Mouse (Mus musculus) heart, embryonic 16.5 days (tissue): ENCODE measurements around the gene Ccdc14. TPM values are rescaled to one million over a fixed set of nuclear protein-coding genes. Genes with fewer than 3 reads are reported as not detected.

Experiments used
- ATAC-seq: fragments of 200-750 bp; cut with Nextera tagmentation; replicated peaks from 2 replicates; pipeline ENCODE4 v1.8.0; 2017; ENCODE audit warnings: moderate number of reproducible peaks; ENCODE audit not compliant: insufficient read depth, low FRiP score; ENCODE audit errors: extremely low read depth
- H3K27ac ChIP-seq: fragments of 300-500 bp; sonication (generic); 2 replicates; pipeline ENCODE4 v1.5.1; 2014; ENCODE audit warnings: mild to moderate bottlenecking, low read length, control low read depth, moderate library complexity
- H3K27me3 ChIP-seq: fragments of 300-500 bp; sonication (generic); 2 replicates; pipeline ENCODE4 v1.6.1; 2014; ENCODE audit warnings: low read length, mixed read lengths; ENCODE audit not compliant: control insufficient read depth, insufficient read depth
- H3K36me3 ChIP-seq: fragments of 300-500 bp; sonication (generic); 2 replicates; pipeline ENCODE4 v1.6.1; 2014; ENCODE audit not compliant: control insufficient read depth, insufficient read depth
- H3K4me1 ChIP-seq: fragments of 300-500 bp; sonication (generic); 2 replicates; pipeline ENCODE4 v1.6.1; 2014; ENCODE audit warnings: low read length, mixed read lengths; ENCODE audit not compliant: control insufficient read depth, insufficient read depth
- H3K4me2 ChIP-seq: fragments of 300-500 bp; sonication (generic); 2 replicates; pipeline ENCODE4 v1.6.1; 2014; ENCODE audit warnings: low read depth, mild to moderate bottlenecking, control low read depth, low read length
- H3K4me3 ChIP-seq: fragments of 300-500 bp; sonication (generic); 2 replicates; pipeline ENCODE4 v1.5.1; 2014; ENCODE audit warnings: mild to moderate bottlenecking, control low read depth, low read length
- H3K9ac ChIP-seq: fragments of 300-500 bp; sonication (generic); 2 replicates; pipeline ENCODE4 v1.6.1; 2014; ENCODE audit warnings: low read length, control low read depth
- H3K9me3 ChIP-seq: fragments of 300-500 bp; sonication (generic); replicated peaks from 2 replicates; pipeline ENCODE4 v1.6.1; 2016; ENCODE audit warnings: low read length; ENCODE audit not compliant: control insufficient read depth
- WGBS: fragments of 180-500 bp; shearing (Covaris S2); extraction: QIAGEN DNeasy Blood & Tissue Kit; methylation state at CpG from one replicate; pipeline ENCODE4 v1.1.7; 2014; 5-methylcytosine and 5-hydroxymethylcytosine counted together
- polyA plus RNA-seq: library from polyadenylated mRNA; unstranded; fragments of >200 nt; fragmentation: Nextera tagmentation; extraction: Ambion mirVana; gene quantifications from 2 replicates; pipeline ENCODE4 v1.2.1, GENCODE M21; 2015

Gene Ccdc14
- polyA plus RNA-seq, 1 experiment from 2014 or later, result 4.1 TPM

DNA sequence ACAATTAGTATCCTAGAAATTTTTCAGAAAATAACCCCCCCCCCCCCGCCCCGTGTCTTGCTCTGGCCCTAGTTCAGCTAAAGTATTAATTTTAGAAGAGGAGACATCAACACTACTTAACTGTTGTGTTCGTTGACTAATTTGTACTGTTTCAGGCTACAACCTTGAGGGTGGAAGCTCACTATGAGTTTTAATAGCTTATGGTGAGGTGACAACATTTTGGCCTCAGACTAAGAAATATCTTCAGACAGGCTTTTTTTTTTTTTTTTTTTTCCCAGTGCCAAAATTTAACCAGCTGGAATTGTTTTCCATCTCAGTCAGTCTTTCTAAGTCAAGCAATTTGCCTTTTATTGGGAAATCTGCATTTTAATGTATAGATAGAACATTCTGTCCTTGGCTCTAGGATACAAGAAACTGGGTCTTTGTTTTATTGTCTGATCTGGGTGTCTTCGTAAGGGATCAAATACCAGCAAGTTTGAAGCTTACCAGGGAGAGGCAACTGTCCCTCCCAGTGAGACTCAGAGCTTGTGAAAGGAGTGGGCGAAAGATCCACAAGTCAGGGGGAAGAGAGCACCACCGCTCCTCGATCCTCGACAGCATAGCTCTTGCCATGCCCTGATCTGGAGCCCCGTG, 73.7 kb downstream of the Ccdc14 start:
- no peak overlapping the region for H3K4me2 ChIP-seq
- H3K27me3 ChIP-seq, result no peaks in the 10 kb centered on the region
- no peaks in the 10 kb centered on the region for H3K4me1 ChIP-seq
- WGBS, result 77% methylated on average over 9 of the region's 9 CpGs
- H3K9ac ChIP-seq, result no peak overlapping the region
- no peak overlapping the region for H3K27ac ChIP-seq
- no peaks in the 10 kb centered on the region for H3K36me3 ChIP-seq
- 0 out of 2 replicates have a peak, but pooled peaks cover 2% of the 10 kb centered on the region for H3K9me3 ChIP-seq
- no peak for ATAC-seq
- H3K4me3 ChIP-seq, result no peak overlapping the region

DNA sequence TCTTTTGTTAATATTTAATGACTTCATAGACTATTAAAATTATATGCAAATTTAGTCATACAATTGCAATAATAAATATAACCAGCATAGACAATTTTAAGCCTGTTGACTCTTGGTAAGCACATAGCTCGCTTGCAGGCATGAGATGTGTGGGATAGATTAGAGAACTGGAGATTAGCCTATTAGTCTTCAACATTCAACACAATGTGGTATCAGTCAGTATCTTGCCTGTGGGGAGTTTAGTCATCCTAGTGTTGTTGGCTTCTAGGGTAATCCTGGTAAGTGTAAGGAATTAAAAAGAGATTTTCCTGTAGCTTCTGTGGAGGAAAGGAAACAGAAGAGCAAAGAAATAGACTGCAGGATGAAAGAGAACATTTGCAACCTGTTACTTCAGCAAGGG, 75.2 kb downstream of the Ccdc14 start:
- 0 out of 2 replicates have a peak, but pooled peaks cover 2% of the 10 kb centered on the region for H3K9me3 ChIP-seq
- no peak for ATAC-seq
- H3K4me2 ChIP-seq, result no peak overlapping the region
- no peaks in the 10 kb centered on the region for H3K4me1 ChIP-seq
- H3K27me3 ChIP-seq, result no peaks in the 10 kb centered on the region
- no peaks in the 10 kb centered on the region for H3K36me3 ChIP-seq
- WGBS, result 78% methylated on average over 1 of the region's 1 CpGs
- H3K27ac ChIP-seq, result no peak overlapping the region
- no peak overlapping the region for H3K9ac ChIP-seq
- no peak overlapping the region for H3K4me3 ChIP-seq

DNA sequence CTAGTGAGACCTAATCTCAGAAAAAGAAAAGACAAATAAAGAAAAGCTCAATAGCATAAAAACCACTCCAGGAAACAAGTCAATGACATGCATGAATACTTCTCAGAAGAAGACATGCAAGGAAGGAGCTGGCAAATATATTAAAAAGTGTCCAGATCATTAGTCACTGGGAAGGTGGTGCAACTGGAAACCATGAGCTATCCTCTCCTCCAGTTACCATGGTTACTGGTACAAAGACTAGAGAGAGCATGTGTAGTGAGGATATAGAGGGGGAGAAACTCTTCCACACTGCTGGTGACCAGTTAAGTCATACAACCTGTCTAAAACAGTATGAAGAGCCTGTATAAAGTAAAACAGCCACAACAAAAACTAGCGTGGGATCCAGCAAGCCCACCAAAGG, 75.8 kb downstream of the Ccdc14 start:
- Histone ChIP-seq H3K4me2 (no peak overlapping the region), H3K9me3 (0 out of 2 replicates have a peak, but pooled peaks cover 2% of the 10 kb centered on the region), H3K36me3 (no peaks in the 10 kb centered on the region), H3K27ac (no peak overlapping the region), H3K27me3 (no peaks in the 10 kb centered on the region), H3K9ac (no peak overlapping the region), H3K4me3 (no peak overlapping the region), H3K4me1 (no peaks in the 10 kb centered on the region)
- ATAC-seq, result no peak
- 78% methylated on average over 1 of the region's 1 CpGs for WGBS

DNA sequence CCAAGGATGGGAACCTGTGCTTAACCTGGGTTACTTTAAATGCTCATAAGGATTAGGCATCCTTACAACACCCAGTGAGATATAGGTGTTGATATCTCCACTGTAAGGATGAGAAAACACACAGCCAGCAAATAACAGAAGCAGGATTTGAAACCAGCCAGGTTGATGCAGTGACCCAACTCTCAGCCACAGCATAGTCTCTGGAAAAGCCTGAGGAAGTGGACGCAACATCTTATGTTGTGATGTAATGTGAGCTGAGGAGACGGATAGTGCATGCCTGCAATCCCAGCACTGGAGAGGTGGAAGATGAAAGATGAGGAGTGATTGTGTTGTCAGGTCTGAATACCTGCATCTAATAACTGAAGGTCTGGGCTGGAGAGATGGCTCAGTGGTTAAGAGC, 77.0 kb downstream of the Ccdc14 start:
- Histone ChIP-seq H3K9me3 (0 out of 2 replicates have a peak, but pooled peaks cover 2% of the 10 kb centered on the region), H3K36me3 (no peaks in the 10 kb centered on the region), H3K9ac (no peak overlapping the region), H3K4me3 (no peak overlapping the region), H3K27ac (no peak overlapping the region), H3K4me1 (no peaks in the 10 kb centered on the region), H3K4me2 (no peak overlapping the region), H3K27me3 (no peaks in the 10 kb centered on the region)
- 92% methylated on average over 2 of the region's 2 CpGs for WGBS
- ATAC-seq, result no peak

DNA sequence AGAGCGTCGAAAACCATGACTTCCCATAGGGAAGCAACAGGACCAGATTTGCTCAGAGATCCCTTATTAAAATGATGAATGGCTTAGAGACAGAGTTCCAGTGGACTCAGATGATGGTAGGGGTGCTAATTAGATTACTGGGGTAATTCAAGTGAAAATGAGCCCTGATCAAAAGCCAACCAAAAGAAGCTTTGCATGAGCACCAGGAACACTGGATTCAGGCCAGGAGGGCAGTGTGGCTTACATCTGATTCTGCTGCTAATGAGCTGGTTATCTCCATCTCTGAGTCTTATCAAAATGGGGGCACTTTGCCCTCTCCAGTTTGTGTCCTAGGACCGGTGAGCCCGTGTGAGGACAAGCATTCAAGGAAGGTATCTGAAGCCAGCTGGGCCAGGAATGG, 78.0 kb downstream of the Ccdc14 start:
- Histone ChIP-seq H3K27ac (no peak overlapping the region), H3K4me2 (no peak overlapping the region), H3K4me3 (no peak overlapping the region), H3K9me3 (0 out of 2 replicates have a peak, but pooled peaks cover 2% of the 10 kb centered on the region), H3K27me3 (no peaks in the 10 kb centered on the region), H3K9ac (no peak overlapping the region), H3K36me3 (no peaks in the 10 kb centered on the region), H3K4me1 (no peaks in the 10 kb centered on the region)
- WGBS, result 54% methylated on average over 4 of the region's 4 CpGs
- ATAC-seq, result no peak

DNA sequence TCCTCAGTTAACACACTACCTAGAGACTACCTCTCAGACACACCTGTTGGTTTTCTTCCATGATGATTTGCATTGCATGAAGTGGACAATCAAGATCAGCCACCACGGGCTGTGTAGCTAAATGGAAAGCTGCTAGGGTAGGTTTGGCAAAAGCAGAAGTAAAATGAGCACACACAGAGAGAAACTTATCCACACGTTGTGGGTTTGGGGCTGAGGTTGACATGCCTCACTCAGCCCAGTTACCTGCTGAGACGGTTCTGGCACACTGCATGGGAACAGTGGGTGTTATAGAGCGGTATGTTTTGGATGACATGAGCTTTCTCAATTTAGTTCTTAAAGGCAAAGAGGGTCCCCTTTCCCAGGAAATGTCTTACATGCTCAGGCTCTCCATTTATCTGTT, 79.7 kb downstream of the Ccdc14 start:
- H3K4me3 ChIP-seq, result no peak overlapping the region
- H3K36me3 ChIP-seq, result no peaks in the 10 kb centered on the region
- H3K4me2 ChIP-seq, result no peak overlapping the region
- no peak overlapping the region for H3K9ac ChIP-seq
- no peaks in the 10 kb centered on the region for H3K4me1 ChIP-seq
- H3K27me3 ChIP-seq, result no peaks in the 10 kb centered on the region
- 77% methylated on average over 4 of the region's 4 CpGs for WGBS
- no peak for ATAC-seq
- H3K27ac ChIP-seq, result no peak overlapping the region
- H3K9me3 ChIP-seq, result 0 out of 2 replicates have a peak, but pooled peaks cover 2% of the 10 kb centered on the region

DNA sequence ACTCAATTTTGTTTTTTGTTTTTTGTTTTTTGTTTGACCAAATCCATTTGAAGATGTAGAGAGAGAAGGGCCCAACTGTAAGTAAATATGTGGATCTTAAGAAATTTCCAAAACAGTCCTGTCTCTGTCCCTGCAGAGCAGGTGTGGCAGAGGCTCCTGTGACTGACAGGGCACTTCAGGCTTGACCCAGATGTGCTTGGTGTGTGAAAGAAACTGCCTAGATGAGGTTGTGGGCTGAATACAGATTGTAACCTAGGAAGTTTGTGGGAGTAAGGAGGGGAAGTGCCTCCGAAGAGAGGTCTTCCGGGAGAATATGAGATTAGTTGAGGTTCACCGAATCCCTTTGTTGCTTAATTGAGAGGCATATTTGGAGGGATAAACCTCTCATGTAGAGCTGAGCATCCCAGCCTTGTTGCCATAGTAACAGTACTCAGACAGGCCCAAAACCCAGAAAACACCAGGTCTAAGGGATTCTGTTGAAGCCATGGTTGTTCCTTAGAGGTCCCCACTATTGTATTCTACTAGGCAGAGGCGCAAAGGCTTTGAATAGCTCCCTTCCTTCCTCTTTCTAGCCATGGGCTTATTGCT, 82.1 kb downstream of the Ccdc14 start:
- Histone ChIP-seq H3K9me3 (no peaks in the 10 kb centered on the region), H3K4me3 (no peak overlapping the region), H3K4me2 (no peak overlapping the region), H3K9ac (no peak overlapping the region), H3K36me3 (no peaks in the 10 kb centered on the region), H3K4me1 (no peaks in the 10 kb centered on the region), H3K27ac (no peak overlapping the region), H3K27me3 (no peaks in the 10 kb centered on the region)
- 69% methylated on average over 4 of the region's 4 CpGs for WGBS
- ATAC-seq, result no peak

Other genes with a start within 250 kb of the Ccdc14 start
- 30.2 and 32.4 TPM in 2 replicates for gene Kalrn, start 117.1 kb upstream of the Ccdc14 start, polyA plus RNA-seq
- 0.29 and 0.33 TPM in 2 replicates for gene Ropn1, start 40.7 kb upstream of the Ccdc14 start, polyA plus RNA-seq
- gene Mylk, start 54.6 kb downstream of the Ccdc14 start, polyA plus RNA-seq, result 14.2 and 20.5 TPM in 2 replicates